Mouse (Mus musculus) neutrophil, adult 59 days (primary cell): ENCODE results near the gene 6030452D12Rik. TPM values are rescaled to one million over a fixed set of nuclear protein-coding genes. Genes with fewer than 3 reads are reported as not detected.

Experiments
- total RNA-seq, 2 experiments: library from RNA; stranded (reverse); gene quantifications; 1 replicate in 1 of 2; 2 replicates in 1 of 2; pipeline ENCODE4 v1.2.4; 2023

The 6030452D12Rik gene
- total RNA-seq, result not detected

DNA sequence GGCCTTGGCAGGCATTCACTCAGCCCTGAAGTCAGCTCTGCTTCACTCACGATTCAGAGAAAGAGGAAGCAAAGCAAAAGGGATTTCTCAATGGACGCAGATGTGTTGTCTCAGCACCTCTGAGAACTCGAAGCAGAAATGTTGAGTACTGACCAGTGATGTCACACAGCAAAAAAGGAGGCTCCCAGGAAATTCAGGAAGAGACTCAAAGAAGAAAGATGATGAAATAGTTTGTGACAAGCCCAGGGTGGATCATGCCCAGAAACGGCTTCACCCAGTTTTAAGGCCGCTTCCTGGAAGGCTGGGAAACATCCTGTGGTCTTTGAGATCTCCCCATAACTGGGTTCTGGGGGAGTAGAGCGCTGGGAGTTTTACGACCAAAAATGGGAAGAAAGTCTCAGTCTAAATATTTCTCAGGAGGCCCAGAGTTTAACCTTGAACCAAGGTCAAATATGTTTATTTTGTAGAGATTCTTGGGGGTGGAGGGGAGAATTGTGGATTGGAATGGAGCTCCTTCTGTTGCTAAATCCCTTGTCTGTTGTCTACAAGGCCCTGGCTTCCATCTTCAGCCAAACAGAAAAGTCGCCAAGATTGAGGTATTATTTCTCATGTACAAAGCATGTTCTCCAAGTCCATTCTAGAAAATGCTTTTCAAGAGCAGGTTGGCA lies at the start of gene 6030452D12Rik:
TSS of gene 6030452D12Rik (plus strand) at position 505 of the 668 bp plus-strand sequence.

DNA sequence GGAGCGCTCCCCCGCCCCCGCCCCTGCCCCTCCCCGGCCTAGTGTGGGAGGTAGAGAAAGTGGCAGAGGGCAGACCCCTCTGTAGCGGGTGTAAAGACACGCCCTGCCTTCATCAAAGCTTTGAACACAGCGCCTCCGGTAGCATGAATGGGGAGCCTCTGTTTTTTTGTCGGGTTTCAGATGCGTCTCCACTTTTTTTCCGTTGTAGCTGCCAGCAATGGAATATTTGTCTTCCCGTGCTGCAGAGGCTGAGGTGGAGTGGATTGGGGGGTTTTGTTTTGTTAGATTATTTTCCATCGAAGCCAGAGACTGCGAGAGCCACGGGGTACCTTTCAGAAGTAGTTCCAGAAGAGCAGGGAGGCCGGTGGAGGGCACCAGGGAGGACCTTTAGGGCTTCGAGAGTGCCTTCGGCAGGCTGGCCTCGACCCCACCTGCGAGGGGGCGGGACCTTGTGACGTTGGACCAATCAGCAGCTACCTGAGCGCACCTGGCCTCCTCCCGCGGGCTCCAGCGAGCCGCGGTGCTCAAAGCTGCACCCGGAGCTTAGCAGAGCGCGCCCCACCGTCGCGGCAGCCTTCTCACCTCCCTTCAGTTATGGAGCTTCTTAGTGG lies 10.1 kb downstream of the 6030452D12Rik start, which contains the start of gene Cdh3:
TSS of gene Cdh3 (plus strand) at position 527 of the 611 bp plus-strand sequence.

Other genes with a start within 250 kb of the 6030452D12Rik start
- gene Smpd3, start 162.5 kb upstream of the 6030452D12Rik start, total RNA-seq, result under 1 TPM; 0.26 to 0.60 TPM
- 1 to 10 TPM; 3.2 to 3.9 TPM for gene Zfp90, start 85.2 kb upstream of the 6030452D12Rik start, total RNA-seq
- gene Cdh3, start 10.4 kb downstream of the 6030452D12Rik start, total RNA-seq, result not detected
- gene Gm10073, start 72.9 kb downstream of the 6030452D12Rik start, total RNA-seq, result 10 to 100 TPM; 62.3 to 72.8 TPM
- gene Cdh1, start 102.8 kb downstream of the 6030452D12Rik start, total RNA-seq, result 1 to 10 TPM; 1.7 to 2.7 TPM
- gene Tango6, start 182.5 kb downstream of the 6030452D12Rik start, total RNA-seq, result 1 to 10 TPM; 5.6 to 6.3 TPM